Mouse (Mus musculus) c-Kit-positive CD71-positive TER-119-positive erythroid progenitor cells, embryonic 14.5 days (primary cell): ENCODE measurements around the gene Neb.

Experiments
- DNase-seq: peaks from one replicate; pipeline ENCODE4 v3.0.0-alpha.2; 2013; ENCODE audit warnings: low spot score

Neb gene

GRCm38 (mm10) chr2:52374706-52375105 is 3.6 kb downstream of the Neb start:
- no peak for DNase-seq

GRCm38 (mm10) chr2:52372480-52372879 is 5.8 kb downstream of the Neb start:
- DNase-seq, result no peak

DNA sequence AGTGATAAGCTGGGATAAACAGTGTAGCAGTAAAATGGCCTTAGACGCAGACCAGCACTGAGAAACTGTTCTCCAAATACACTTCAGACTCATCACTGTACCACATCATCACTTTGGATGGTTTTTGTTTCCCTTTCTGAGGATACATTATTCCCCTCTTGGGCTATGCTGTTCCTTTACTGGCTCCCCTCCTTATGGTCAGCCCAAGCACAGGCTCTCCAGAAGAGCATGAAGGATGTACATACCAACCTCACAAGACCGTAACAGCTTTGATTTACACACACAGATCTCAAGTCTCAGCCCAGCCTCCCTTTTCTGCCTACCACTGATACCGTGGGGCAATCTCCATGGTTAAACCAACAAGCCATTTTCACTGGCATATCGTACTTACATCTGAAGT is 6.2 kb downstream of the Neb start:
- DNase-seq, result no peak

DNA sequence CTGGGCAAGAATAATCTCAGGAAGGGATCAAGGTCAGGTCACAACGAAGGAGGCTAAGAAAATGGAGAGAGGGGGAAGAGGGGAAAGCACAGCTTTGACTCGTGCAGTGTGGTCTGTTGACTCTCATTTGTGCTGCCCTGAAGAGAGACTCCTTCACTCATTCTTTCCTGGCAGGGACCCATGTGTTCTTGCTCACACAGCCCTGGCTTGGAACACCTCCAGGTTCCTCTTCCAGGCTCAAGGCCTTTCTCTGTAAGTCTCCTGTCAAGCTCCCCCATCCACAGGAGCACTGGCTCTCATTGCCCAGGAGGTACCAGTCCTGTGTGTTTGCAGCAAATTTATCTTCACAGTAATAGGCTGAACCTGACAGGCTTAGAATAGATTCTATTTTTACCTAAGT is 7.2 kb downstream of the Neb start:
- DNase-seq, result no peak

DNA sequence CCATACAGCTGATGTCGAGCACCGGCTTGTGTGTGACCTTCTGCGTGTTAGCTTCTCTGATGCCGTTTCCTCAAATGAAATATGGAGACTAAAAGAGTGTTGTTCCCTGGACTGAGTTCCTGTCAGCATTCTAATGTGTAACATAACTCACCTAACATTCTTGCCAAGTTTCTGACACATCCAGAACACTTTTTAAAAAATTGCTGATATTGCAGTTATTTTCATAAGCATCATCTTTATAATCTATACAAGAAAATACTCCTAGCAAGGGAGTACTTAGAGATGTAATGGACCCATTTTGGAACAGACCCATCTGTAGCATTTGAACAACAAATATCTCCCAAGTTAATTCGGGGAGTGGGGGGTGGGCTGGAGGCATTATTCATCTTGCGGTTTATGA is 8.7 kb downstream of the Neb start:
- DNase-seq, result no peak

DNA sequence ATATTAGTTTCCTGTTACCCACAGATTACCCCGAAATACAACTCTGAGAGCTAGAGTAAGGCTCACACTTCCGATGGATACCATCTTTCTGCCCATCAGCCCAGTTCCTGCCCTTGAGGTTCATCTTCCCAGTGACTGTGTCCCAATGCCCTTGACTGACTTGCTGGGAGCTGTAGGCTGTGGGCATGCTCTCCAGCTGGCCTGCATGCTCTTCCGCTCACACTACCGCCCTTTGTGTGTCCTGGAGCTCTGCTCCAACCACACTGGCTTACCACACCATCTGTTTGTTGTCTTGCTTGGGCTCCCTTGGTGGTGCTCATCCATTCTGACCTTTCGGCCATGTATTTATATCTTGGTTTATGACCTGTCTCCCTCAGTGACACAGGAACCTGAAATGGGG is 10.6 kb downstream of the Neb start:
- DNase-seq, result no peak

DNA sequence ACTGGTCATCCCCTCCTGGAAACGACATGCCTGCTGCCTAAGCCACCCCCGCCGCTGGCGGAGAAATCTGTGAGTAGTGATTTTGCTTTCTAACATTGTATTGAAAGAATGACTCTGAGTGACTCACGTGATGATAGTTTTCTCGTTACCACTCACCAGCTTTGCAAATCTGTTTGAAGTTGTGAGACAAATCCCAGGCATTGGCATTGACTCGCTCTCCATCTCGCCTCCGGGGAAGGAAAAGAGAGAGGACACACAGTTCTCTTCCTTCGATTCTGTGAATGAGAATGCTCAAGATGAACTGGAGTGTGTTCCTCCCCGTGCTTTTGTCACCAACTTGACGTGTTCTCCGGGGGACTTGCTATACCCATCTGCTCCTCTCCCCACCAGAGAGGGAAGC is 11.0 kb downstream of the Neb start:
- DNase-seq, result no peak

- DNase-seq, result no peak
Observed at GRCm38 (mm10) chr2:52361086-52361485, 17.2 kb downstream of the Neb start.

DNA sequence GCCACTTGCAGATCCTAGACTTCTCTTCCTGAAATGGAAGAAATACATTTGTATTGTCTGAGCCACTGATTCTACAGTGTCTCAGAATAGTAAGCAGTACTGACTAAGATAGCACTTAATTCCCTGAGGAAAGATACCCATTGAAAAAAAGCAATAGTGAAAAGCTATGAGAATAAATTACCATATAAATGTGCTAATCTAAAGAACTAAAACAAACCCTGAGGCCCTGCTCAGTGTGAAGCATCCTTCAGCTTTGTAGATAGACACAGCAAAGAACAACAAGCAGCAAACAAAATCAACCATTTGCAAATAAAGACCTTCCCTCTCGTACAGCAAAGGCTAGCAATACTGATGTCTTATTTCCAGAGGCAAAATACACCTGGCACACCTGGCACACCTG is 18.6 kb downstream of the Neb start:
- DNase-seq, result no peak

- DNase-seq, result no peak
Observed at GRCm38 (mm10) chr2:52358156-52358555, 20.1 kb downstream of the Neb start.

DNA sequence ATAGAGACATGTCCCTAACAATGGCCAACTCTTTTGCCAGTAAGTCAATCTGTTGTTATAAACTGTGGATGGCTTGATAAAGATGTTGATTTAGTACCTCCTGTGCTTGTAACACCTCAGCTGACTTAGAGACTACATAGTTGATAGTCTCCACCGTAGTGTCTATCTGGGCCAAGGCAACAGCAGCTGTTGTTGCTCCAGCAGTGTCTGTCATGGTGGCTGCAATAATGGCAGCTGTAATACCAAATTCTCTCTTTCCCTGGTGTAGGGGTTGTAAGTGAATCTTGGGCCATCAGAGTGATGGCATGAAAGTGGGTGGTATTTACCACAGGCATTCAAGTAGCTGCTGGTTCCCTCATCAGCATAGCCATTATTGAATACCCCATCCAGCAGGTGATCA is 27.2 kb downstream of the Neb start:
- no peak for DNase-seq

DNA sequence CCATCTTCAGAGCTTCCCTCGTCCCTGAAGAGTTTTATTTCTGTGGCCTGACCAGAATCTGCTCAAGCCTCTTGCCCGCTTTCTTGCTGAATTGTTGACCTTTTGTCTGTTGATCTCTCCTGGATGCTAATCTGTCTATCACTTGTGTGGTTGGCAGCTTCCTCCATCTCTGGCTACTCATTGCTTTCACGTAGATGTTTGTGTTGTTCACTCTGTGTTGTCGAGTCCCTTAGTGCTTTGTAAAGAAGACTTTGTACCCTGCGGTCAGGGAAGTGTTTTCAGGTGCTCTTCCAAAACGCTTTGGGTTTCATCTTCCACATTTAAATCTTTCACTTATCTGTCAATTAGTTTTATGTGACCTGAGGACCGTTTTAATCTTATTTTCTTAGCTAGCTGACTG is 37.3 kb downstream of the Neb start:
- DNase-seq, result no peak

DNA sequence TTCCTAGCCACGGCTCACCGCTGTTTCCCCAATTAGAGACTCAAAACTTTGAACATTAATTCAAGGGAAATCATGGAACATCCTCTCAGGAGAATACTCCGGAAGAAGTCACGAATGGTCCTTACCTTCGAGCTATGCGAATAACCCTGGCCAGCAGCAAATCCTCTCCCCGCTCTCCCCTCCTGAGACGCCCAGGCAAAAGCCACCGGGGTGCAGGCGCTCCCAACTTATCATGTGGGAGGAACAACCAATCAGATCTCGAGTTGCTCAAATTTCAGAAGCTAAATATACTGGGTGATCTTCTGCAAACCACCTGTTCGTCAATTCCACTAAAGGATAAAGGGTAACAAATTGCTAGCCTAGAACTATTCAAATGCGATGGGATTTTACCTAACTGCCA is 42.7 kb downstream of the Neb start:
- no peak for DNase-seq

DNA sequence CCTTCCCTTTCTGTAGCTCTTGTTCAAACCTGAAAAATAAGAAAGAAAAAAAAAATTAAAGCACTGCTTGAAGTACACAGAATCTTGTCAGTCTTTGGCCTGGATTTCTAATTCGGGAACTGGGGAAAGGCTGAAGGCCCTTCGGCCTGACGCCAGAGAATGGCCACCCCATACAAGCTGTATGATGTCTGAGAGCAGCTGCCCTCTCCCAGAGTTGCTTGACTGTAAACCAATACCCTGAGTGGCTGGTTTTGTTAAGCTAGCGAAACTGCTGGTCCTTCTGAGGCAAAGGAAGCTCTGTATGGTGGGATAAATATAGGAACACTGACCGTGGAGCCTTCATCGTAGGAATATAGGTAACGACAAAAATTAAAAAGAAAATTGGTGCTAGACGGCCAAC is 43.2 kb downstream of the Neb start:
- DNase-seq, result no peak

DNA sequence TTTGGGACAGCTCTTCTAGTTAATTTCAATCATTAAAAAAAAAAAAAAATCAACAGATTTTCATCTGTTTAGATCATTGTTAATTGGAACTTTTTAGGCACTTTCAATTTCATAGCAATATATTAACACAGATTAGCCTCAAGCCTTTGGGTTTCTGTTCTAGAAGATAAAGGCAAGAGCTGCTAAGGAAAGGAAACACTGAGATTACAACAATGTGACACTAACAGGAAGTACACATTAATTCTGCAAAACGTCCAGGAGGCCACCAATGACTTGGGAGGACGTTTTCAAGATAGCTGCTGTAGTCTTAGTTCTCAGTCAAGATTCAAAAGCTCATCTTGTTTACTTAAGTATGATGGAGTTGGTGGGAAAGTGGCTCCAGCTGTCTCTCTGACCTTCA is 44.7 kb downstream of the Neb start:
- DNase-seq, result no peak

DNA sequence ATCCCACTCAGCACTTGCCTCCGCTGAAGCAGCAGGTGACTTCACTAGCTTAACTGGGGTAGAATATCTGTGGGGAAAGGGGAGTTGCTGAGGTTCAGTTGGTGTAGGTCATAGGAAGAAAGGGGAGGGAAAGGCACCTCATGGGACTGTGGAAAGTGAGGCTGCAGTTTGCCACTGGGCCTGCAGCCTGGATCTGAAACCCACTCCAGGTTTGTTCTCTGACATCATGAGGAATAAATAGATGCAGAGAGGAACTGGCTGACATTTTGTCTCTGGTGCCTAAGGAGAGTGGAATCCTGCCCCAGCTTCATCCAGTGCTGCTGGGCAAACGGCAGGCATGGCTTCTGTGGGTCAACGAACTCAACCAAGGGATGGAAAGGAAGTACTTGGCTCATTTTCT is 46.5 kb downstream of the Neb start:
- no peak for DNase-seq

DNA sequence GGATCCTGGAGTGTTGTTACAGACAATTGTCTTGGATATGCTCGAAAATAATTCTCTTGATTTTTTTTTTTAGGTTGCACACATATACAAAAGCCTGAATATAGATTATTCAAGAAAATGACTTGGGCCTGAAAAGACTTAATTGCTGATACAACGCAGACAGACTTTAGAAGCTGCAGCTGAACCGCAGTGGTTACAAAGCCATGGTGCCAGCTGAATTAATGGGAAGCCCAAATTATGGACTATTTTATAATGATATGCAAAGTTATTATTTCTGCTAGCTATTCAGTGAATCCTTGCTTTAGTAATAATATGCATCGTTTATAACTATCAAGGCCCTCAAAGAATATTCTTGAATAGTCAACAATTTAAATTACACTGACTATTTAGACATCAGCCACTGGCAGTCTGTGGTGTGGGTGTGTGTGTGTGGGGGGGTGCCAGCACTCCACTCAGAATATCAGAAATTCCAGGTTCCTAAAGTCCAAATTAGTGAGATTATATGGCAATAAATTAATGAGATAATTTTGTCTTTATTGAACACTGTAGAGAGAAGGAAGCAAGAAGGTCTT is 50.9 kb downstream of the Neb start:
- no peak for DNase-seq

DNA sequence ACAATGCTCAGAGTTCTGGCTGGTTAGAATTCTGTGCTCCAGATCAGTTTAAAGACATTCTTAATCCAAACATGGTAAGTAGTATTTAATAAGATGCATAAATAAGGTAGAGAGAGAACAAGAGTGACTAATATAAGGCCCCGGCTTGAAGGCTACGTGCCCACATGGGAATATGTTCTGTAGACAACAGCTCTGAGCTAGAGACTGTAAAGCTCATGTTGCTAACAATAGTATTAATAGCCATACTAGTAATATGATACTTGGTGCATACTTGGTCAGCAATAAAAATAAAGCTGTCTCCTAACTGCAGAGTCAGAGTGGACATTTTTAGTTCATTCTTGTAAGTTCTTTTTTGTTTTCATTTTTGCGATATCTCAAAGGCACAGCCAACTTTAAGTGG is 56.4 kb downstream of the Neb start:
- DNase-seq, result no peak

- no peak for DNase-seq
Observed at GRCm38 (mm10) chr2:52320175-52320574, 58.1 kb downstream of the Neb start.

GRCm38 (mm10) chr2:52319020-52319567 is 59.2 kb downstream of the Neb start:
- peak; percentile 0 for DNase-seq

- no peak for DNase-seq
Observed at GRCm38 (mm10) chr2:52317471-52317870, 60.8 kb downstream of the Neb start.

- DNase-seq, result no peak
Observed at GRCm38 (mm10) chr2:52315737-52316136, 62.5 kb downstream of the Neb start.

GRCm38 (mm10) chr2:52314922-52315730 is 63.1 kb downstream of the Neb start:
- no peak for DNase-seq

GRCm38 (mm10) chr2:52310757-52311156 is 67.5 kb downstream of the Neb start:
- DNase-seq, result no peak
